Mouse (Mus musculus) hindbrain, embryonic 15.5 days (tissue): Measurements from ENCODE around the gene Bpnt1. TPM values are rescaled to one million over a fixed set of nuclear protein-coding genes. Genes with fewer than 3 reads are reported as not detected.
"Not testable (repeated sequence)": the region's sequence is repeated elsewhere in the genome, so short reads cannot be mapped to it uniquely, and the experiment has no call there.

Source experiments
- ATAC-seq: fragments of 200-750 bp; cut with Nextera tagmentation; 2 replicates; pipeline ENCODE4 v1.8.0; 2017; ENCODE audit warnings: low read depth, moderate number of reproducible peaks, moderate TSS enrichment; ENCODE audit not compliant: low FRiP score
- H3K27ac ChIP-seq: fragments of 300-500 bp; sonication (generic); replicated peaks from 2 replicates; pipeline ENCODE4 v1.5.1; 2015; ENCODE audit warnings: mild to moderate bottlenecking, inconsistent platforms
- H3K27me3 ChIP-seq: fragments of 300-500 bp; sonication (generic); 2 replicates; pipeline ENCODE4 v1.6.1; 2015; ENCODE audit warnings: control low read depth, inconsistent platforms
- H3K36me3 ChIP-seq: fragments of 300-500 bp; sonication (generic); 2 replicates; pipeline ENCODE4 v1.6.1; 2015; ENCODE audit warnings: control low read depth, inconsistent platforms
- H3K4me1 ChIP-seq: fragments of 300-500 bp; sonication (generic); replicated peaks from 2 replicates; pipeline ENCODE4 v1.6.1; 2015; ENCODE audit warnings: control low read depth, inconsistent platforms
- H3K4me2 ChIP-seq: fragments of 300-500 bp; sonication (generic); 2 replicates; pipeline ENCODE4 v1.6.1; 2015; ENCODE audit warnings: moderate library complexity, mild to moderate bottlenecking, inconsistent platforms
- H3K4me3 ChIP-seq: fragments of 300-500 bp; sonication (generic); 2 replicates; pipeline ENCODE4 v1.5.1; 2015; ENCODE audit warnings: mild to moderate bottlenecking, inconsistent platforms
- H3K9ac ChIP-seq: fragments of 300-500 bp; sonication (generic); 2 replicates; pipeline ENCODE4 v1.6.1; 2015; ENCODE audit warnings: inconsistent platforms
- H3K9me3 ChIP-seq: fragments of 300-500 bp; sonication (generic); 2 replicates; pipeline ENCODE4 v1.6.1; 2016; ENCODE audit warnings: control low read depth, inconsistent platforms
- WGBS: fragments of 180-500 bp; shearing (Covaris S2); methylation state at CpG from one replicate; pipeline ENCODE4 v1.1.7; 2015; 5-methylcytosine and 5-hydroxymethylcytosine counted together
- polyA plus RNA-seq: library from polyadenylated mRNA; unstranded; fragments of >200 nt; fragmentation: Nextera tagmentation; extraction: Ambion mirVana; gene quantifications from 2 replicates; pipeline ENCODE4 v1.2.1, GENCODE M21; 2015

Gene Bpnt1
- polyA plus RNA-seq, 1 experiment from 2014 or later = 60.1 TPM

GRCm38 (mm10) chr1:185306836-185307235 lies 25.1 kb upstream of the Bpnt1 start:
- Histone ChIP-seq H3K4me1 (no peaks in the 10 kb centered on the region), H3K27me3 (no peaks in the 10 kb centered on the region)
- 98% methylated on average over 12 of the region's 12 CpGs for WGBS

DNA sequence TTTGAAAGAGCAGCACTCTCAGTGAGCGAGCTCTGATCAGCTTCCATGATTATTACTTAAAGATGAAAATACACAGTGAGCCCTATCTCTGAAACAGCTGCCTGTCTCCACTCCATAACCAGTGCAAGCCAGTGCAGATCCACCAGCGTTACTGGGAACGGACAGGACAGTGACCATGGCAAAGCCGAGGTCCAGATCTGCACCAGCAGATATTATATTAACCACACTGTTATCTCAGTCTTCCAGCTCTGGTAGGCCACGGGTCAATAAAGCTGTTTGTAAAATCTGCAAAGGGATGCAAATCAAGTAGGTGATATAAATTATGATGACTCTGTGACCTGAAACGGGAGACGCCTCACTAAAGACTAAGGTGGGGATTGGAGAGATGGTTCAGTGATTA lies 24.3 kb upstream of the Bpnt1 start:
- no peaks in the 10 kb centered on the region for H3K27me3 ChIP-seq
- no peak overlapping the region for H3K9ac ChIP-seq
- no peaks in the 10 kb centered on the region for H3K9me3 ChIP-seq
- no peak overlapping the region for H3K27ac ChIP-seq
- H3K4me3 ChIP-seq = no peak overlapping the region
- H3K4me1 ChIP-seq = no peaks in the 10 kb centered on the region
- peaks cover 28% of the 10 kb centered on the region for H3K36me3 ChIP-seq
- H3K4me2 ChIP-seq = no peak overlapping the region
- no peak for ATAC-seq
- 96% methylated on average over 7 of the region's 7 CpGs for WGBS

More at GRCm38 (mm10) chr1:185306836-185307235, 25.1 kb upstream of the Bpnt1 start:
- no peak overlapping the region for H3K27ac ChIP-seq
- no peak overlapping the region for H3K9ac ChIP-seq
- no peak overlapping the region for H3K4me3 ChIP-seq
- ATAC-seq = no peak
- H3K9me3 ChIP-seq = no peaks in the 10 kb centered on the region
- peaks cover 23% of the 10 kb centered on the region for H3K36me3 ChIP-seq
- no peak overlapping the region for H3K4me2 ChIP-seq

DNA sequence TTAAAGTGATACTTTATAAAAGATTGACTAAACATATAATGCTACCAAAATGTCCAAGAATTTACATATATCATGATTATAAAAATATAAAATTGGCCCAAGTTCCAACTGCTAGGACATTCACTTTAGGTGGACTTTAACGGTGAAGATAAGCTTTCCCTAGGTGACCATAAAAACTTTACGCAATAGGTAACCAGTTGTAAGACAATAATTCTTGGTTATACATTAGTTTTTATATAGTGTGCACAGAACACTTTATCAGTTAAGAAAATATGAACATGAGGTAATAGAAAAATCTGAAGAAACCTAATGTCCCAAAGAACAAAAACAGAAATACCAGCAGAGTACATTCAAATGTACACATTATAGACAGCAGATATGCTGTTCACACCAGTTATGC lies 23.6 kb upstream of the Bpnt1 start:
- H3K27ac ChIP-seq = no peak overlapping the region
- no peak overlapping the region for H3K4me2 ChIP-seq
- H3K27me3 ChIP-seq = no peaks in the 10 kb centered on the region
- no peaks in the 10 kb centered on the region for H3K9me3 ChIP-seq
- no peak for ATAC-seq
- H3K4me3 ChIP-seq = no peak overlapping the region
- no peaks in the 10 kb centered on the region for H3K4me1 ChIP-seq
- 92% methylated on average over 2 of the region's 2 CpGs for WGBS
- no peak overlapping the region for H3K9ac ChIP-seq
- H3K36me3 ChIP-seq = peaks cover 28% of the 10 kb centered on the region

DNA sequence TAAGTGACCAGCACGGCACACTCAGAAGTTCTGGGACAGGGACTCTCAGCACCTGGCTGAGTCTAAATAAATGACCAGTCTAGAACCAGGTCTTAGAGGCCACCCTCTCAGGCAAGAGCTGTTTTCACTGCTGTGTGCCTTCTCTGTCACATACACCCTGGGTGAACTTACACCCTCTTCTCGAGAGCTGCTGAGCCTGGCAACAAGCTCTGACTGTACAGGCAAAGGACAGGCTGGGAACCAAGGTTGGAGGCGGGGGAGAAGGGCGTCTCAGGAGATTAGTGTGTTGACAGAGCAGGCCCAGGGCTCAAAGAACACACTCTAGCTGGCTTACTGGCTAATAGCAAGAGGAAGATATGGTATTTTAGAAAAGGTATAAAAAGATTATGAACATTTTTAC lies 23.0 kb upstream of the Bpnt1 start:
- Histone ChIP-seq H3K9ac (no peak overlapping the region), H3K4me3 (no peak overlapping the region), H3K27ac (no peak overlapping the region), H3K4me1 (no peaks in the 10 kb centered on the region), H3K27me3 (no peaks in the 10 kb centered on the region), H3K9me3 (no peaks in the 10 kb centered on the region), H3K36me3 (peaks cover 33% of the 10 kb centered on the region), H3K4me2 (no peak overlapping the region)
- ATAC-seq = no peak
- WGBS = 86% methylated on average over 4 of the region's 4 CpGs

DNA sequence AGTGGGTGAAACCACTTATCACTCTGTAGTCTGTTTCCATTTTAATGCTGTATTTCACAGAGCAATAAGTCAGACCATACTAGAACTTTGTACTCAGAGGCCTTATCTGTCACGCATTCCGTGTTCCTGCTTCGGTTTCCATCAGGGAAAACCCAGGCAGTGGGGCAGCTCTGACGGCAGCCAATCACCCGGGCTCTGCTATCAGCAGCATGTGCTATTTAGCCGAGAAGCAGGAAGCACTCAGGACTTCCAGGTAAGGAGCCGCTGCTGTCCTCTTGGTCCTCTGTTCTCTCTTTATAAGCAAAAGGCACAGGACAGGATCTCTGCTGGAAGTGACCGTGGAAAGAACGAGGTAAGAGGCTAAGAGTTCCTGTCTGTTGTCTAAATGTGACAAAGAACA lies 20.0 kb upstream of the Bpnt1 start:
- H3K4me2 ChIP-seq = no peak overlapping the region
- WGBS = 97% methylated on average over 9 of the region's 9 CpGs
- no peaks in the 10 kb centered on the region for H3K27me3 ChIP-seq
- no peaks in the 10 kb centered on the region for H3K4me1 ChIP-seq
- H3K9me3 ChIP-seq = no peaks in the 10 kb centered on the region
- no peak overlapping the region for H3K27ac ChIP-seq
- no peak overlapping the region for H3K4me3 ChIP-seq
- no peak for ATAC-seq
- H3K36me3 ChIP-seq = peaks cover 54% of the 10 kb centered on the region
- H3K9ac ChIP-seq = no peak overlapping the region

- no peaks in the 10 kb centered on the region for H3K27me3 ChIP-seq
- H3K4me2 ChIP-seq = no peak overlapping the region
- no peak overlapping the region for H3K9ac ChIP-seq
- no peak overlapping the region for H3K4me3 ChIP-seq
- H3K27ac ChIP-seq = no peak overlapping the region
- H3K4me1 ChIP-seq = no peaks in the 10 kb centered on the region
- H3K36me3 ChIP-seq = peaks cover 62% of the 10 kb centered on the region
- WGBS = 92% methylated on average over 4 of the region's 4 CpGs
- ATAC-seq = no peak
- H3K9me3 ChIP-seq = no peaks in the 10 kb centered on the region
These were observed 17.4 kb upstream of the Bpnt1 start for GRCm38 (mm10) chr1:185314546-185314945.

GRCm38 (mm10) chr1:185315846-185316568 lies 15.9 kb upstream of the Bpnt1 start:
- no peaks in the 10 kb centered on the region for H3K9me3 ChIP-seq
- H3K9ac ChIP-seq = no peak overlapping the region
- ATAC-seq = no peak
- no peaks in the 10 kb centered on the region for H3K4me1 ChIP-seq
- peaks cover 74% of the 10 kb centered on the region for H3K36me3 ChIP-seq
- H3K4me3 ChIP-seq = no peak overlapping the region
- H3K27ac ChIP-seq = no peak overlapping the region
- no peaks in the 10 kb centered on the region for H3K27me3 ChIP-seq
- 85% methylated on average over 16 of the region's 16 CpGs for WGBS
- H3K4me2 ChIP-seq = no peak overlapping the region

- Histone ChIP-seq H3K4me2 (peak overlapping the region; percentile 77), H3K36me3 (peaks cover 27% of the 10 kb centered on the region), H3K4me1 (peaks cover 20% of the 10 kb centered on the region), H3K4me3 (peak overlapping the region; percentile 83)
- not testable (repeated sequence) for ATAC-seq, H3K27ac ChIP-seq, H3K9me3 ChIP-seq, H3K9ac ChIP-seq, H3K27me3 ChIP-seq
- WGBS = 68% methylated on average over 3 of the region's 3 CpGs
These were observed 4.1 kb upstream of the Bpnt1 start for GRCm38 (mm10) chr1:185327754-185328345.

GRCm38 (mm10) chr1:185328721-185329610 lies 3.0 kb upstream of the Bpnt1 start, which contains the start of gene Iars2:
TSS of gene Iars2 (minus strand) at chr1:185329396.
- peak within 1 kb of the TSS; percentile 83 for H3K4me3 ChIP-seq
- H3K9me3 ChIP-seq = no peaks in the 10 kb centered on the region
- peak within 1 kb of the TSS; percentile 95 for H3K27ac ChIP-seq
- WGBS = under 1% methylated on average over 73 of the region's 76 CpGs
- peak within 1 kb of the TSS; percentile 77 for H3K4me2 ChIP-seq
- ATAC-seq = peak; percentile 90
- H3K36me3 ChIP-seq = peaks cover 15% of the 10 kb centered on the region
- peaks cover 30% of the 10 kb centered on the region for H3K4me1 ChIP-seq
- no peaks in the 10 kb centered on the region for H3K27me3 ChIP-seq
- peak within 1 kb of the TSS; percentile 88 for H3K9ac ChIP-seq

DNA sequence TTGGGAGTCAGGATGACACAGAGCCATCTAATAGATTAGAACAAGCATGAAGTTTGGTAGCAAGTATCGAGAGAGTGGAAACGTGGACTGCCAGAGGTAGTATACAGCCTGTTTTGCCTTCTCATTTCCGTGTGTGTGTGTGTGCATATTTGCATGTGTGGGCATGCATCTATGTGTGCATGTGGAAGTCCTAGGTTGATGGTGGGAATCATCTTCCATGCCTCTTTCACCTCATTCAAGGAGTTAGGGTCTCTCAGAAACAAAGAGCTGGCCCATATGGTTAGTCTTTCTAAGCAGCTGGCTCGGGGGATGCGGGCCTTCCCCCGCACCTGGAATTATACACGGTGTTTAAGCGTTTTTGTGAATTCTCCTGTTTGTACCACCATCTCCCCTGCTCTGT lies 2.1 kb upstream of the Bpnt1 start:
- 95% methylated on average over 8 of the region's 8 CpGs for WGBS
- peak overlapping the region; percentile 83 for H3K4me3 ChIP-seq
- no peak overlapping the region for H3K9ac ChIP-seq
- no peaks in the 10 kb centered on the region for H3K27me3 ChIP-seq
- H3K4me2 ChIP-seq = peak overlapping the region; percentile 77
- peaks cover 7% of the 10 kb centered on the region for H3K36me3 ChIP-seq
- H3K27ac ChIP-seq = no peak overlapping the region
- peaks cover 38% of the 10 kb centered on the region for H3K4me1 ChIP-seq
- no peaks in the 10 kb centered on the region for H3K9me3 ChIP-seq
- no peak for ATAC-seq

- no peak overlapping the region for H3K9ac ChIP-seq
- peaks cover 46% of the 10 kb centered on the region for H3K4me1 ChIP-seq
- H3K9me3 ChIP-seq = no peaks in the 10 kb centered on the region
- peaks cover 5% of the 10 kb centered on the region; the same call in 1 of the 2 replicates for H3K36me3 ChIP-seq
- no peak overlapping the region for H3K27ac ChIP-seq
- WGBS = 53% methylated on average over 5 of the region's 5 CpGs
- peak overlapping the region; percentile 61 for H3K4me2 ChIP-seq
- ATAC-seq = no peak
- no peaks in the 10 kb centered on the region for H3K27me3 ChIP-seq
- peak overlapping the region; percentile 53 for H3K4me3 ChIP-seq
These were observed 585 bp upstream of the Bpnt1 start for GRCm38 (mm10) chr1:185331364-185331763.

DNA sequence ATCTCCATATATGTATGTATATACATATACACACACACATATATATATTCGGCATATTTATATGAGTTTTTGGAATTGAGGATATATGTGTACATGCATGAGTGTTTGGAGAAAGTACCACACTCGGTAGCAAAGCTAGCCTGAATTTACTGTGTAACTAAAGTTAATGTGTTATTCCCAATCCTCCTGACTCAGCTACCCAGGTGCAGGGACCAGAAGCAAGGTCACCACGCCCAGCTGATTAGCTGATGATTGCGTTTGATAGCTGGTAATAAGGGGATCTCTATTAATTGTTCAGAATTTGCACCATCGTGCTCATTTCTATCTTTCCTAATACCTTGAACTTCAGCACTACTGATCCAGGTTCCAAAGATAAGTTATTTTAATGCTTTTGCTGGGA lies 1.7 kb downstream of the Bpnt1 start:
- H3K27me3 ChIP-seq = no peaks in the 10 kb centered on the region
- H3K4me3 ChIP-seq = no peak overlapping the region
- H3K9me3 ChIP-seq = no peaks in the 10 kb centered on the region
- peaks cover 38% of the 10 kb centered on the region for H3K4me1 ChIP-seq
- H3K4me2 ChIP-seq = no peak overlapping the region
- no peak overlapping the region for H3K9ac ChIP-seq
- H3K27ac ChIP-seq = no peak overlapping the region
- 0 out of 2 replicates have a peak, but pooled peaks cover 4% of the 10 kb centered on the region for H3K36me3 ChIP-seq
- WGBS = 94% methylated on average over 5 of the region's 5 CpGs
- ATAC-seq = no peak
